Mouse (Mus musculus): ENCODE data around the gene Arhgef17.

- TF ChIP-seq CTCF (IDR thresholded peaks at IDR 0.05; ENCODE audit: borderline replicate concordance, insufficient read depth, low read length) = no peak
- TF ChIP-seq POLR2A (IDR thresholded peaks at IDR 0.05; ENCODE audit: low read depth, low read length) = no peak
These were observed 107.2 kb downstream of the Arhgef17 start for GRCm38 (mm10) chr7:100824661-100825060.

Data from embryonic fibroblast, embryonic 13.5 days (primary cell).